Mouse (Mus musculus): ENCODE measurements around the gene Mdga1.

The Mdga1 gene

GRCm38 (mm10) chr17:29920089-29920488 lies 49.8 kb downstream of the Mdga1 start:
- no peak for DNase-seq (ENCODE audit: low spot score in 2 of 2)

GRCm38 (mm10) chr17:29919552-29919920 lies 50.4 kb downstream of the Mdga1 start:
- no peak for DNase-seq (ENCODE audit: low spot score in 2 of 2)

GRCm38 (mm10) chr17:29918791-29919551 lies 50.9 kb downstream of the Mdga1 start:
- DNase-seq (ENCODE audit: low spot score in 2 of 2) = no peak

GRCm38 (mm10) chr17:29916968-29917367 lies 52.9 kb downstream of the Mdga1 start:
- no peak for DNase-seq (ENCODE audit: low spot score in 2 of 2)

GRCm38 (mm10) chr17:29915820-29916219 lies 54.1 kb downstream of the Mdga1 start:
- DNase-seq (ENCODE audit: low spot score in 2 of 2) = no peak

- DNase-seq (ENCODE audit: low spot score in 2 of 2) = no peak
Measured at GRCm38 (mm10) chr17:29913301-29913965, 56.5 kb downstream of the Mdga1 start.

- no peak for DNase-seq (ENCODE audit: low spot score in 2 of 2)
Measured at GRCm38 (mm10) chr17:29912733-29913132, 57.2 kb downstream of the Mdga1 start.

- DNase-seq (ENCODE audit: low spot score in 2 of 2) = no peak
Measured at GRCm38 (mm10) chr17:29909031-29909430, 60.9 kb downstream of the Mdga1 start.

- no peak for DNase-seq (ENCODE audit: low spot score in 2 of 2)
Measured at GRCm38 (mm10) chr17:29904694-29905093, 65.2 kb downstream of the Mdga1 start.

GRCm38 (mm10) chr17:29902406-29903155 lies 67.3 kb downstream of the Mdga1 start:
- DNase-seq (ENCODE audit: low spot score in 2 of 2) = no peak

- DNase-seq (ENCODE audit: low spot score in 2 of 2) = no peak
Measured at GRCm38 (mm10) chr17:29900289-29900688, 69.6 kb downstream of the Mdga1 start.

- no peak for DNase-seq (ENCODE audit: low spot score in 2 of 2)
Measured at GRCm38 (mm10) chr17:29896181-29897054, 73.5 kb downstream of the Mdga1 start.

GRCm38 (mm10) chr17:29895566-29895965 lies 74.3 kb downstream of the Mdga1 start:
- no peak for DNase-seq (ENCODE audit: low spot score in 2 of 2)

GRCm38 (mm10) chr17:29894965-29895364 lies 74.9 kb downstream of the Mdga1 start:
- no peak for DNase-seq (ENCODE audit: low spot score in 2 of 2)

GRCm38 (mm10) chr17:29890451-29891110 lies 79.3 kb downstream of the Mdga1 start:
- no peak for DNase-seq (ENCODE audit: low spot score in 2 of 2)

GRCm38 (mm10) chr17:29888981-29889980 lies 80.6 kb downstream of the Mdga1 start:
- DNase-seq (ENCODE audit: low spot score in 2 of 2) = peak in 1 of 2 experiments; percentile 30

- DNase-seq (ENCODE audit: low spot score in 2 of 2) = peak in 1 of 2 experiments; percentile 16
Measured at GRCm38 (mm10) chr17:29887881-29888826, 81.7 kb downstream of the Mdga1 start.

GRCm38 (mm10) chr17:29887271-29887880 lies 82.5 kb downstream of the Mdga1 start:
- peak in 1 of 2 experiments; percentile 35 for DNase-seq (ENCODE audit: low spot score in 2 of 2)
